Mouse (Mus musculus) erythroblast, embryonic 14.5 days (primary cell): ENCODE results near the gene Fcna.

Experiments
- GATA1 ChIP-seq: IDR thresholded peaks from 2 replicates; pipeline ENCODE4 v1.6.1; 2012; ENCODE audit warnings: low read length, inconsistent platforms, mixed read lengths
- TAL1 ChIP-seq: IDR thresholded peaks from 3 replicates; pipeline ENCODE4 v1.6.1; 2012; ENCODE audit warnings: low read length, inconsistent platforms, mixed read lengths

DNA sequence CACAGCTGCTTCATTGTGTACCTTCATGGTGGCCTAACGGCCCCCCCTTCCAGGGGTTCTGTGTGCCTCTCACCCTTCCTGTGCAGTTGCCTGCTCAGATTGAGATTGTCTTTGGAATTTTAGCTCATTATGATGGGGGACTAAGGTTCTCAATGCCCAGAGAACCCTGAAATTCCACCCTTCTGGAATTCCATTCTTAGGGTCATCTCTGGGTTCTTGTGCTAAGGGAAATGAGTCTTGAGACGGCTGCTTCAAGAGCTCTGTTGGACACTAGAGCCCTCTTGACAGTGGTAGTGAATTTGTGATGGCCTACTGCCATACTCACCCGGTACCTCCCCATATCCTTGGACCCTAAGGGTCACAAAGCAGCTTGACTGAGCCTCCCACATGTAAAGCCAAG is 10.3 kb downstream of the Fcna start, which contains the start of gene Ccdc183:
- TF ChIP-seq GATA1: no peak
- no peak for TF ChIP-seq TAL1
